ENCODE assay signal across 7 mouse cellular contexts in genomic region chr5:25528851-25529528, GRCm38 (mm10). TPM values are rescaled to one million over a fixed set of nuclear protein-coding genes. Genes with fewer than 3 reads are reported as not detected.
DNase-seq lines count a peak whose midpoint lies in the region; ATAC-seq and TF ChIP-seq lines count a peak whose summit lies in the region.

No protein-coding gene starts in this region.

- DNase-seq in lung, embryonic 14.5 days: no peak
- no peak for DNase-seq in lung, adult 18-20 months
- DNase-seq in cerebellum, adult 8-10 months: peak; percentile 36
- peak; percentile 25 for DNase-seq in hindbrain, embryonic 11.5 days (ENCODE audit: low spot score)
- no peak for DNase-seq in liver, postnatal 0 days
- DNase-seq in urinary bladder, postnatal 10 days (ENCODE audit: low spot score): no peak
- no peak for DNase-seq in layer of hippocampus, adult 8-10 months (ENCODE audit: low spot score in 2 of 2)

- whole genome bisulfite sequencing in lung, embryonic 14.5 days: 6% methylated on average over 22 of the region's 22 CpGs
- 12% methylated on average over 22 of the region's 22 CpGs for WGBS in hindbrain, embryonic 11.5 days
- 11% methylated on average over 22 of the region's 22 CpGs for WGBS in liver, postnatal 0 days (ENCODE audit: insufficient replicate concordance)

- H3K4me2 ChIP-seq in lung, embryonic 14.5 days: peak overlapping the region; percentile 78
- H3K4me2 ChIP-seq in hindbrain, embryonic 11.5 days (replicated peaks; ENCODE audit: low read depth, low read length): peak overlapping the region; percentile 42
- peak overlapping the region; percentile 80 for H3K4me2 ChIP-seq in liver, postnatal 0 days (ENCODE audit: low read depth, low read length)

- peak overlapping the region; percentile 81 for H3K27ac ChIP-seq in lung, embryonic 14.5 days (ENCODE audit: low read depth)
- H3K27ac ChIP-seq in hindbrain, embryonic 11.5 days (ENCODE audit: low read depth, low read length): 0 out of 2 replicates have a peak overlapping the region, but pooled peaks have one; percentile 86
- H3K27ac ChIP-seq in liver, postnatal 0 days (ENCODE audit: low read depth): peak overlapping the region; percentile 92

- H3K4me3 ChIP-seq in lung, embryonic 14.5 days (ENCODE audit: low read depth, low read length): peak overlapping the region; percentile 72
- peak overlapping the region; percentile 63 for H3K4me3 ChIP-seq in hindbrain, embryonic 11.5 days (ENCODE audit: low read depth, low read length)
- H3K4me3 ChIP-seq in liver, postnatal 0 days (ENCODE audit: low read depth, low read length): peak overlapping the region; percentile 76

- no peak for TF ChIP-seq EP300 in liver, postnatal 0 days (IDR thresholded peaks at IDR 0.05; ENCODE audit: low read depth)

- no peak for TF ChIP-seq CTCF in lung, embryonic 14.5 days (IDR thresholded peaks at IDR 0.05; ENCODE audit: low read depth)
- no peak for TF ChIP-seq CTCF in liver, postnatal 0 days (IDR thresholded peaks at IDR 0.05; ENCODE audit: low read depth)

- H3K9ac ChIP-seq in lung, embryonic 14.5 days: peak overlapping the region; percentile 61
- H3K9ac ChIP-seq in hindbrain, embryonic 11.5 days (ENCODE audit: low read depth, low read length): peak overlapping the region; percentile 57
- peak overlapping the region; percentile 73 for H3K9ac ChIP-seq in liver, postnatal 0 days (replicated peaks)

- H3K36me3 ChIP-seq in lung, embryonic 14.5 days (ENCODE audit: insufficient read depth): no peaks in the 10 kb centered on the region
- H3K36me3 ChIP-seq in hindbrain, embryonic 11.5 days (ENCODE audit: control insufficient read depth, insufficient read depth, low read length): no peaks in the 10 kb centered on the region
- H3K36me3 ChIP-seq in liver, postnatal 0 days (replicated peaks; ENCODE audit: insufficient read depth, low read length): no peaks in the 10 kb centered on the region

- ATAC-seq in lung, embryonic 14.5 days (ENCODE audit: insufficient read depth): peak; percentile 62
- no peak for ATAC-seq in hindbrain, embryonic 11.5 days (ENCODE audit: low FRiP score)
- peak; percentile 18 for ATAC-seq in liver, postnatal 0 days

- no peaks in the 10 kb centered on the region for H3K9me3 ChIP-seq in lung, embryonic 14.5 days (ENCODE audit: low read depth, low read length)
- no peaks in the 10 kb centered on the region for H3K9me3 ChIP-seq in hindbrain, embryonic 11.5 days (ENCODE audit: control insufficient read depth, low read length)
- H3K9me3 ChIP-seq in liver, postnatal 0 days (ENCODE audit: low read length): no peaks in the 10 kb centered on the region

- no peaks in the 10 kb centered on the region for H3K27me3 ChIP-seq in lung, embryonic 14.5 days (ENCODE audit: insufficient read depth, low read length)
- no peaks in the 10 kb centered on the region for H3K27me3 ChIP-seq in hindbrain, embryonic 11.5 days (ENCODE audit: control insufficient read depth, insufficient read depth, low read length)
- H3K27me3 ChIP-seq in liver, postnatal 0 days (ENCODE audit: insufficient read depth, low read length): no peaks in the 10 kb centered on the region

- no peaks in the 10 kb centered on the region for H3K4me1 ChIP-seq in lung, embryonic 14.5 days (ENCODE audit: insufficient read depth)
- no peaks in the 10 kb centered on the region for H3K4me1 ChIP-seq in hindbrain, embryonic 11.5 days (replicated peaks; ENCODE audit: control insufficient read depth, insufficient read depth, low read length)
- H3K4me1 ChIP-seq in liver, postnatal 0 days (ENCODE audit: insufficient read depth): peaks cover 22% of the 10 kb centered on the region

RNA-seq across cellular contexts. Expression of gene Cct8l1, which starts 13.1 kb away (rescaled TPM):
- polyA plus RNA-seq in lung, embryonic 14.5 days (2014; fragmentation: Nextera tagmentation; extraction: Ambion mirVana): 0.09 TPM in 1 of 2 replicates, not detected in the other
- not detected in 2 replicates for polyA plus RNA-seq in hindbrain, embryonic 11.5 days (2014; fragmentation: Nextera tagmentation; extraction: Ambion mirVana)
- not detected in 2 replicates for polyA plus RNA-seq in liver, postnatal 0 days (2015; fragmentation: Nextera tagmentation; extraction: Ambion mirVana)
- under 1 TPM; 0.23 to 0.61 (median 0.36) TPM for total RNA-seq in layer of hippocampus, adult 8-10 months (2022)

RNA-seq across cellular contexts. Expression of gene Kmt2c, which starts 30.4 kb away (rescaled TPM):
- polyA plus RNA-seq in lung, embryonic 14.5 days (2014; fragmentation: Nextera tagmentation; extraction: Ambion mirVana): 17.2 and 18.3 TPM in 2 replicates
- polyA plus RNA-seq in hindbrain, embryonic 11.5 days (2014; fragmentation: Nextera tagmentation; extraction: Ambion mirVana): 21.3 and 31.6 TPM in 2 replicates
- polyA plus RNA-seq in liver, postnatal 0 days (2015; fragmentation: Nextera tagmentation; extraction: Ambion mirVana): 3.7 and 4.1 TPM in 2 replicates
- 10 to 100 TPM; 68.4 to 91.8 (median 77.2) TPM for total RNA-seq in layer of hippocampus, adult 8-10 months (2022)

Comparison
In these comparisons a context has a peak if more than half of its experiments do, and no peak if none do; other contexts are left out.
1. DNase-seq: peak in cerebellum, adult 8-10 months (single experiment) and hindbrain, embryonic 11.5 days (single experiment); none in lung, embryonic 14.5 days (single experiment), lung, adult 18-20 months (0 of 2), liver, postnatal 0 days (single experiment), urinary bladder, postnatal 10 days (single experiment) and layer of hippocampus, adult 8-10 months (0 of 2).
2. Peak in every context shown above with its lines, with median percentiles within 50 percentile points of each other: H3K27ac ChIP-seq, H3K4me2 ChIP-seq, H3K4me3 ChIP-seq and H3K9ac ChIP-seq.